Comparison of ENCODE assay signal across 10 mouse cellular contexts in genomic region chr4:133003316-133004018, GRCm38 (mm10). TPM values are rescaled to one million over a fixed set of nuclear protein-coding genes. Genes with fewer than 3 reads are reported as not detected.
A peak's percentile ranks its signal among the peaks of the same experiment; 100 is the strongest.
DNase-seq lines count a peak whose midpoint lies in the region; ATAC-seq lines count a peak whose summit lies in the region.
"Had no signal": no experiment of that assay in that cellular context is flagged by ENCODE, and none has a peak within 500 bp of the region (broad histone marks: within the 10 kb centered on the region; RNA-seq: fewer than 3 reads in every experiment).

No protein-coding gene starts in this region.

- peak overlapping the region; percentile 31 for H3K4me2 ChIP-seq in heart, embryonic 12.5 days
- H3K4me2 ChIP-seq in forebrain, embryonic 16.5 days (ENCODE audit: low read length): no peak overlapping the region
- H3K4me2 ChIP-seq in midbrain, embryonic 13.5 days (replicated peaks): no peak overlapping the region
- H3K4me2 ChIP-seq: limb, embryonic 15.5 days had no signal

- H3K9ac ChIP-seq in heart, embryonic 12.5 days: peak overlapping the region; percentile 19; the same call in 1 of the 2 replicates
- H3K9ac ChIP-seq in forebrain, embryonic 16.5 days (replicated peaks; ENCODE audit: low read depth, low read length): no peak overlapping the region
- H3K9ac ChIP-seq in midbrain, embryonic 13.5 days (replicated peaks): 0 out of 2 replicates have a peak overlapping the region, but pooled peaks have one; percentile 7
- H3K9ac ChIP-seq: limb, embryonic 15.5 days had no signal

- peaks cover 36% of the 10 kb centered on the region for H3K4me1 ChIP-seq in heart, embryonic 12.5 days (replicated peaks)
- peaks cover 13% of the 10 kb centered on the region for H3K4me1 ChIP-seq in forebrain, embryonic 16.5 days (replicated peaks; ENCODE audit: control insufficient read depth, insufficient read depth, low read length)
- peaks cover 17% of the 10 kb centered on the region for H3K4me1 ChIP-seq in midbrain, embryonic 13.5 days (replicated peaks)

- no peak overlapping the region for H3K4me3 ChIP-seq in heart, embryonic 12.5 days
- no peak overlapping the region for H3K4me3 ChIP-seq in forebrain, embryonic 16.5 days (replicated peaks; ENCODE audit: low read length)
- no peak overlapping the region for H3K4me3 ChIP-seq in midbrain, embryonic 13.5 days (replicated peaks)
- H3K4me3 ChIP-seq: limb, embryonic 15.5 days had no signal

- ATAC-seq in heart, embryonic 12.5 days (ENCODE audit: insufficient number of reproducible peaks, low FRiP score): no peak
- peak; percentile 62 for ATAC-seq in forebrain, embryonic 16.5 days
- ATAC-seq in midbrain, embryonic 13.5 days: peak; percentile 74

- H3K27me3 ChIP-seq in heart, embryonic 12.5 days (replicated peaks): 0 out of 2 replicates have a peak, but pooled peaks cover 3% of the 10 kb centered on the region
- H3K27me3 ChIP-seq in forebrain, embryonic 16.5 days (replicated peaks; ENCODE audit: control insufficient read depth, insufficient read depth, low read length): peaks cover 3% of the 10 kb centered on the region; the same call in 1 of the 2 replicates
- no peaks in the 10 kb centered on the region for H3K27me3 ChIP-seq in midbrain, embryonic 13.5 days
- H3K27me3 ChIP-seq: limb, embryonic 15.5 days had no signal

- no peak for DNase-seq in heart, postnatal 4 days
- DNase-seq in cerebellum, adult 9-11 months: peak; percentile 57
- DNase-seq in Muller cell, postnatal 12 days (ENCODE audit: inconsistent ontology term): no peak
- no peak for DNase-seq in lung, postnatal 14 days
- DNase-seq in adrenal gland, postnatal 36 days: no peak
- DNase-seq: right cerebral cortex, adult 18-20 months had no signal

- 21% methylated on average over 21 of the region's 21 CpGs for WGBS in heart, embryonic 12.5 days
- 32% methylated on average over 21 of the region's 21 CpGs for WGBS in forebrain, embryonic 16.5 days
- WGBS in midbrain, embryonic 13.5 days: 37% methylated on average over 21 of the region's 21 CpGs

- H3K36me3 ChIP-seq in heart, embryonic 12.5 days: no peaks in the 10 kb centered on the region
- H3K36me3 ChIP-seq in forebrain, embryonic 16.5 days (ENCODE audit: control insufficient read depth, insufficient read depth): no peaks in the 10 kb centered on the region
- no peaks in the 10 kb centered on the region for H3K36me3 ChIP-seq in midbrain, embryonic 13.5 days
- H3K36me3 ChIP-seq: limb, embryonic 15.5 days had no signal

- no peaks in the 10 kb centered on the region for H3K9me3 ChIP-seq in heart, embryonic 12.5 days (replicated peaks)
- H3K9me3 ChIP-seq in forebrain, embryonic 16.5 days (ENCODE audit: control insufficient read depth, low read length): no peaks in the 10 kb centered on the region
- no peaks in the 10 kb centered on the region for H3K9me3 ChIP-seq in midbrain, embryonic 13.5 days
- H3K9me3 ChIP-seq: limb, embryonic 15.5 days had no signal

- peak overlapping the region; percentile 89 for H3K27ac ChIP-seq in heart, embryonic 12.5 days (ENCODE audit: poor library complexity, severe bottlenecking)
- 0 out of 2 replicates have a peak overlapping the region, but pooled peaks have one; percentile 30 for H3K27ac ChIP-seq in forebrain, embryonic 16.5 days (ENCODE audit: low read length)
- H3K27ac ChIP-seq in midbrain, embryonic 13.5 days: peak overlapping the region; percentile 46
- H3K27ac ChIP-seq: limb, embryonic 15.5 days had no signal

RNA-seq across cellular contexts. Expression of gene Ahdc1, which starts 7.6 kb away (rescaled TPM):
- polyA plus RNA-seq in heart, embryonic 12.5 days (2016; fragmentation: Nextera tagmentation; extraction: Ambion mirVana): 11.6 and 11.7 TPM in 2 replicates
- 10 to 100 TPM; 41.1 to 48.7 TPM for total RNA-seq in heart, postnatal 4 days (2021)
- 13.0 and 13.7 TPM in 2 replicates for polyA plus RNA-seq in forebrain, embryonic 16.5 days (2015; fragmentation: Nextera tagmentation; extraction: Ambion mirVana)
- polyA plus RNA-seq in midbrain, embryonic 13.5 days (2015; fragmentation: Nextera tagmentation; extraction: Ambion mirVana): 10.4 and 12.6 TPM in 2 replicates
- total RNA-seq in adrenal gland, postnatal 36 days (2021): 10 to 100 TPM; 63.7 to 74.1 TPM

RNA-seq across cellular contexts. Expression of gene Fgr, which starts 29.6 kb away (rescaled TPM):
- polyA plus RNA-seq in heart, embryonic 12.5 days (2016; fragmentation: Nextera tagmentation; extraction: Ambion mirVana): 0.19 and 0.23 TPM in 2 replicates
- total RNA-seq in heart, postnatal 4 days (2021): under 1 TPM; 0.33 to 0.43 TPM
- not detected in 2 replicates for polyA plus RNA-seq in forebrain, embryonic 16.5 days (2015; fragmentation: Nextera tagmentation; extraction: Ambion mirVana)
- polyA plus RNA-seq in midbrain, embryonic 13.5 days (2015; fragmentation: Nextera tagmentation; extraction: Ambion mirVana): 0.12 TPM in 1 of 2 replicates, not detected in the other
- under 1 TPM; 0.30 to 0.40 TPM for total RNA-seq in adrenal gland, postnatal 36 days (2021)

Comparison
In these comparisons a context has a peak if more than half of its experiments do, and no peak if none do; other contexts are left out.
1. H3K27ac ChIP-seq: peak in every context shown above with its lines; median percentile 89 in heart, embryonic 12.5 days; 46 in midbrain, embryonic 13.5 days; 30 in forebrain, embryonic 16.5 days.